Mouse (Mus musculus) erythroblast, embryonic 14.5 days (primary cell): ENCODE data around the gene Brf1.

Experiments used
- GATA1 ChIP-seq: IDR thresholded peaks from 2 replicates; pipeline ENCODE4 v1.6.1; 2012; ENCODE audit warnings: low read length, inconsistent platforms, mixed read lengths
- TAL1 ChIP-seq: IDR thresholded peaks from 3 replicates; pipeline ENCODE4 v1.6.1; 2012; ENCODE audit warnings: low read length, inconsistent platforms, mixed read lengths

- no peak for TF ChIP-seq TAL1
- TF ChIP-seq GATA1 = no peak
Observed at GRCm38 (mm10) chr12:112982031-112982430, 18.5 kb downstream of the Brf1 start.
